Comparison of ENCODE assay signal across 9 mouse cellular contexts in the genomic region with DNA sequence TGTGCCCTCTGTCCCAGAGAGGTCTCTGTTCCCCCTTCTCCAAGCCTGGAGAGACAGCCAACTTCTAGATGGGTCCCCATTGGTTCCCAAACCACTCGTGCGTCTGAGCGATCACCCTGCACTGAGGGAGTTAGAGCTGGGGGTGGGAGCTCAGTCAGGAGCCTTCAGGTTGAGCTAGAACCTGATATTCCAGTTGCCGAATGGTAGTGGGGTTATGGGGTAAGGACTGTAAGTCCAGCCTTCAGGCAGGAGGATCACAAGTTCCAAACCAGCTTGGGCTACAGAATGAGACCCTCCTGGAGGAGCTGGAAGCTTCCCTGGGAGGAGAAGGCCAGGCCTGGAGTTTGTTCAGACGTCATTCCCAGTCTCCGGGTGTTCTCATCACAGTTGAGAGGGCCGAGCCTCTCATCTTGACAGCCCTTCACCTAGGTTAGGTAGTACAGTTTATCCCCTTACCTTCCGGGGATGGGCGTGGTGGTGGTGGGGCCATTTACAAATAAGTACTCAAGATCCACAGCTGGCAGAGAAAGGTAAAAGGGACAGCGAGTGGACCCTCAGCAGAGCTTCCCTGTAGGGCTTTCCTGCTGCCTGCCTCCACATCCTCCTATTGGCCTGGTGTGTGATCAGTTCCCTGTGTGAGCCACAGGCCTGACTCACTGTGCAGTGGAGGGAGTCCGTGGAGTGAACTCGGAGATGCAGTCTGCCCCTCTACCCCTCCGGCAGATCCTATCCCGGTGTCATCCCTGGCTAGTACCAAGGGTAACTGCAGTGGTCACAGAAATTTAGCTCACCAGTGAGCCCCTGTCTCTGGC. TPM values are rescaled to one million over a fixed set of nuclear protein-coding genes. Genes with fewer than 3 reads are reported as not detected.
DNase-seq lines count a peak whose midpoint lies in the region; ATAC-seq and TF ChIP-seq lines count a peak whose summit lies in the region.
"Had no signal": no experiment of that assay in that cellular context is flagged by ENCODE, and none has a peak within 500 bp of the region (broad histone marks: within the 10 kb centered on the region; RNA-seq: fewer than 3 reads in every experiment).

No protein-coding gene starts in this region.

- no peak overlapping the region for H3K4me3 ChIP-seq in kidney, embryonic 14.5 days (ENCODE audit: low read length)
- peak overlapping the region; percentile 15 for H3K4me3 ChIP-seq in E14TG2a.4 (replicated peaks; ENCODE audit: low read length)
- H3K4me3 ChIP-seq in embryonic facial prominence, embryonic 10.5 days, result no peak overlapping the region
- H3K4me3 ChIP-seq in limb, embryonic 10.5 days, result no peak overlapping the region

- H3K4me1 ChIP-seq in kidney, embryonic 14.5 days (ENCODE audit: control insufficient read depth, insufficient read depth, low read length), result peaks cover 26% of the 10 kb centered on the region
- peaks cover 70% of the 10 kb centered on the region for H3K4me1 ChIP-seq in E14TG2a.4 (replicated peaks; ENCODE audit: low read depth, low read length)
- peaks cover 49% of the 10 kb centered on the region for H3K4me1 ChIP-seq in embryonic facial prominence, embryonic 10.5 days
- peaks cover 43% of the 10 kb centered on the region for H3K4me1 ChIP-seq in limb, embryonic 10.5 days

- no peaks in the 10 kb centered on the region for H3K9me3 ChIP-seq in kidney, embryonic 14.5 days (ENCODE audit: control insufficient read depth, low read length)
- H3K9me3 ChIP-seq in E14TG2a.4 (ENCODE audit: low read length), result no peaks in the 10 kb centered on the region; the same call in 1 of the 2 replicates
- no peaks in the 10 kb centered on the region for H3K9me3 ChIP-seq in embryonic facial prominence, embryonic 10.5 days
- H3K9me3 ChIP-seq in limb, embryonic 10.5 days (replicated peaks), result no peaks in the 10 kb centered on the region

- no peaks in the 10 kb centered on the region for H3K27me3 ChIP-seq in kidney, embryonic 14.5 days (ENCODE audit: control insufficient read depth, insufficient read depth, low read length)
- no peaks in the 10 kb centered on the region for H3K27me3 ChIP-seq in E14TG2a.4 (ENCODE audit: insufficient read depth, low read length)
- no peaks in the 10 kb centered on the region for H3K27me3 ChIP-seq in embryonic facial prominence, embryonic 10.5 days (replicated peaks; ENCODE audit: low read depth, poor library complexity, severe bottlenecking)
- no peaks in the 10 kb centered on the region for H3K27me3 ChIP-seq in limb, embryonic 10.5 days (ENCODE audit: low read depth, poor library complexity, severe bottlenecking)

- peak overlapping the region; percentile 79 for H3K27ac ChIP-seq in kidney, embryonic 14.5 days (ENCODE audit: low read depth, low read length)
- H3K27ac ChIP-seq in embryonic facial prominence, embryonic 10.5 days (replicated peaks), result peak overlapping the region; percentile 82
- peak overlapping the region; percentile 88; the same call in 1 of the 2 replicates for H3K27ac ChIP-seq in limb, embryonic 10.5 days

- TF ChIP-seq CTCF in E14TG2a.4 (conservative IDR thresholded peaks at IDR 0.05; ENCODE audit: low read length), result no peak

- H3K9ac ChIP-seq in kidney, embryonic 14.5 days (ENCODE audit: low read depth, low read length), result peak overlapping the region; percentile 40
- H3K9ac ChIP-seq: forebrain, postnatal 0 days had no signal

- DNase-seq in kidney, adult 8-10 months, result no peak
- no peak for DNase-seq in embryonic facial prominence, embryonic 10.5 days (ENCODE audit: low spot score)
- DNase-seq in limb, embryonic 10.5 days (ENCODE audit: low spot score), result no peak
- no peak for DNase-seq in right cerebral cortex, adult 2 months (ENCODE audit: low spot score in 2 of 2)
- DNase-seq in yolk sac, embryonic 10.5 days (ENCODE audit: low spot score), result no peak
- DNase-seq: forebrain, postnatal 0 days; layer of hippocampus, postnatal 36 days had no signal

- WGBS in kidney, embryonic 14.5 days, result 80% methylated on average over 14 of the region's 14 CpGs
- 84% methylated on average over 14 of the region's 14 CpGs for WGBS in embryonic facial prominence, embryonic 10.5 days
- 85% methylated on average over 14 of the region's 14 CpGs for WGBS in limb, embryonic 10.5 days

- no peak overlapping the region for H3K4me2 ChIP-seq in kidney, embryonic 14.5 days (replicated peaks; ENCODE audit: low read depth, low read length)

- no peak for ATAC-seq in kidney, embryonic 14.5 days (ENCODE audit: low FRiP score, low TSS enrichment)
- ATAC-seq: forebrain, postnatal 0 days had no signal

- H3K36me3 ChIP-seq in kidney, embryonic 14.5 days (ENCODE audit: control insufficient read depth, insufficient read depth, low read length), result peaks cover 6% of the 10 kb centered on the region; the same call in 1 of the 2 replicates
- H3K36me3 ChIP-seq in E14TG2a.4 (ENCODE audit: insufficient read depth, low read length), result peaks cover 22% of the 10 kb centered on the region
- peaks cover 24% of the 10 kb centered on the region for H3K36me3 ChIP-seq in embryonic facial prominence, embryonic 10.5 days (replicated peaks)
- H3K36me3 ChIP-seq in limb, embryonic 10.5 days, result peaks cover 24% of the 10 kb centered on the region

RNA-seq across cellular contexts. Expression of a gene that starts 7.9 kb away (rescaled TPM):
- polyA plus RNA-seq in kidney, embryonic 14.5 days (2014; fragmentation: Nextera tagmentation; extraction: Ambion mirVana), result 8.3 and 10.3 TPM in 2 replicates
- 8.4 and 10.9 TPM in 2 replicates for polyA plus RNA-seq in embryonic facial prominence, embryonic 10.5 days (2016; fragmentation: Nextera tagmentation; extraction: Ambion mirVana)
- polyA plus RNA-seq in limb, embryonic 10.5 days (2016; fragmentation: Nextera tagmentation; extraction: Ambion mirVana), result 10.1 and 12.3 TPM in 2 replicates

RNA-seq across cellular contexts. Expression of a gene that starts 24.1 kb away (rescaled TPM):
- 7.1 and 8.9 TPM in 2 replicates for polyA plus RNA-seq in kidney, embryonic 14.5 days (2014; fragmentation: Nextera tagmentation; extraction: Ambion mirVana)
- 2.8 and 2.9 TPM in 2 replicates for polyA plus RNA-seq in embryonic facial prominence, embryonic 10.5 days (2016; fragmentation: Nextera tagmentation; extraction: Ambion mirVana)
- polyA plus RNA-seq in limb, embryonic 10.5 days (2016; fragmentation: Nextera tagmentation; extraction: Ambion mirVana), result 1.8 and 2.4 TPM in 2 replicates

RNA-seq across cellular contexts. Expression of a gene that starts 30.8 kb away (rescaled TPM):
- polyA plus RNA-seq in kidney, embryonic 14.5 days (2014; fragmentation: Nextera tagmentation; extraction: Ambion mirVana), result 1.1 and 4.0 TPM in 2 replicates
- polyA plus RNA-seq in embryonic facial prominence, embryonic 10.5 days (2016; fragmentation: Nextera tagmentation; extraction: Ambion mirVana), result 0.49 and 0.67 TPM in 2 replicates
- 0.49 and 0.73 TPM in 2 replicates for polyA plus RNA-seq in limb, embryonic 10.5 days (2016; fragmentation: Nextera tagmentation; extraction: Ambion mirVana)

RNA-seq across cellular contexts. Expression of a gene that starts 38.7 kb away (rescaled TPM):
- polyA plus RNA-seq in kidney, embryonic 14.5 days (2014; fragmentation: Nextera tagmentation; extraction: Ambion mirVana), result 15.8 and 16.9 TPM in 2 replicates
- 6.3 and 10.1 TPM in 2 replicates for polyA plus RNA-seq in embryonic facial prominence, embryonic 10.5 days (2016; fragmentation: Nextera tagmentation; extraction: Ambion mirVana)
- polyA plus RNA-seq in limb, embryonic 10.5 days (2016; fragmentation: Nextera tagmentation; extraction: Ambion mirVana), result 4.0 and 5.1 TPM in 2 replicates

RNA-seq across cellular contexts. Expression of a gene that starts 38.7 kb away (rescaled TPM):
- polyA plus RNA-seq in kidney, embryonic 14.5 days (2014; fragmentation: Nextera tagmentation; extraction: Ambion mirVana), result 3.2 and 4.4 TPM in 2 replicates
- polyA plus RNA-seq in embryonic facial prominence, embryonic 10.5 days (2016; fragmentation: Nextera tagmentation; extraction: Ambion mirVana), result 1.7 and 2.6 TPM in 2 replicates
- polyA plus RNA-seq in limb, embryonic 10.5 days (2016; fragmentation: Nextera tagmentation; extraction: Ambion mirVana), result 1.5 and 1.8 TPM in 2 replicates
